Mouse (Mus musculus): ENCODE measurements around the gene Cdk17.

DNA sequence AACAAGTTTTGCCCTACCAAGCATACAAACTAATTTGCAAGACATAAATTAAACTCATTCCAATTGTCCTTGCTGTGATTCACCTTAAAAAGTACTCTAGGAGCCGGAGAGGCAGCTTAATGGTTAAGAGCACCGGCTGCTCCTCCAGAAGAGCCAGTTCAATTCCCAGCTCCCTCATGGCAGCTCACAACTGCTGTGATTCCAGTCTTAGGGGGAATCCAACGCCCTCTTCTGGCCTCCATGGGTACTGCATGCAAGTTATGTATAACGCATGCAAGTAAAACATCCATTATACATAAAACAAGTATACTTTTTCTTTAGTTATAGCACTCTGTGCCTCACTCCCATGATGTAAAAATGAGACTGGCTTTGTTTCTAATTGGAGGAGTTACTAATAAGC is 122.6 kb downstream of the Cdk17 start:
- TF ChIP-seq GATA1 (IDR thresholded peaks at IDR 0.05; ENCODE audit: borderline replicate concordance, low read length) = no peak
- no peak for TF ChIP-seq FLI1 (IDR thresholded peaks at IDR 0.05; ENCODE audit: low read length)
